Mouse (Mus musculus) megakaryocyte, embryonic 14.5 days (primary cell): ENCODE results near the gene Ap4b1. TPM values are rescaled to one million over a fixed set of nuclear protein-coding genes. Genes with fewer than 3 reads are reported as not detected.
"Not testable (repeated sequence)": the region's sequence is repeated elsewhere in the genome, so short reads cannot be mapped to it uniquely, and the experiment has no call there.

ENCODE experiments used
- H3K27me3 ChIP-seq: replicated peaks from 2 replicates; pipeline ENCODE3; 2012; ENCODE audit warnings: inconsistent platforms
- H3K36me3 ChIP-seq: replicated peaks from 2 replicates; pipeline ENCODE3; 2012; ENCODE audit warnings: low read length, inconsistent platforms, mixed read lengths
- H3K4me1 ChIP-seq: 2 replicates; pipeline ENCODE4 v1.6.1; 2012; ENCODE audit warnings: inconsistent platforms
- H3K4me3 ChIP-seq: replicated peaks from 2 replicates; pipeline ENCODE3; 2012; ENCODE audit warnings: moderate library complexity, mild to moderate bottlenecking, inconsistent platforms
- H3K9me3 ChIP-seq: 2 replicates; pipeline ENCODE4 v1.6.1; 2012; ENCODE audit warnings: inconsistent platforms
- FLI1 ChIP-seq: IDR thresholded peaks from 2 replicates; pipeline ENCODE4 v1.6.1; 2012; ENCODE audit warnings: low read length, inconsistent platforms, mixed read lengths
- GATA1 ChIP-seq: IDR thresholded peaks from 3 replicates; pipeline ENCODE4 v1.6.1; 2012; ENCODE audit warnings: mixed read lengths, low read length, inconsistent platforms, borderline replicate concordance
- polyA plus RNA-seq: library from polyadenylated mRNA; stranded (reverse); fragments of >175 nt; gene quantifications from 2 replicates; pipeline ENCODE4 v1.2.3, GENCODE M21; 2012; ENCODE audit warnings: low replicate concordance; ENCODE audit not compliant: insufficient read depth

Gene Ap4b1
- polyA plus RNA-seq, 1 experiment, result 3.6 TPM

DNA sequence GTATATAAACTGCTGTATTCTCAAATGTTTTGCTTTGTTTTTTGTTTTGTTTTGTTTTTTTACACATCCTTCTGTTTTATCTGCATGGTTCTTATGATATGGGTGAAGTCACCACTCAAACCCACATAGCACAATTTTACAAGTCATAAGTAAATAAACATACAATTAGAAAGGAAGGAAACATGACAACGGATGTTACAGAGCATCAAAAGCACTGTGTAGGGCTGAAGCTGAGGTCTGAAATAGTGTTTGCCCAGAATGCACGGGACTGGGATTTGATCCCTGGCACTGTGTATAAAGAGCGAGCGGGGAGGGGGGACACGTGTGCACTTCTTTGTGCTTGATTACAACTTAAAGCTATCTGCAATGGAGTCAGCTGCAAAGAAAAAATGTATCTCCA is 28.5 kb upstream of the Ap4b1 start:
- H3K4me1 ChIP-seq, result peaks cover 91% of the 10 kb centered on the region
- TF ChIP-seq GATA1, result no peak
- TF ChIP-seq FLI1, result no peak
- H3K36me3 ChIP-seq, result peaks cover 84% of the 10 kb centered on the region
- H3K27me3 ChIP-seq, result no peaks in the 10 kb centered on the region
- H3K9me3 ChIP-seq, result no peaks in the 10 kb centered on the region
- H3K4me3 ChIP-seq, result no peak overlapping the region

DNA sequence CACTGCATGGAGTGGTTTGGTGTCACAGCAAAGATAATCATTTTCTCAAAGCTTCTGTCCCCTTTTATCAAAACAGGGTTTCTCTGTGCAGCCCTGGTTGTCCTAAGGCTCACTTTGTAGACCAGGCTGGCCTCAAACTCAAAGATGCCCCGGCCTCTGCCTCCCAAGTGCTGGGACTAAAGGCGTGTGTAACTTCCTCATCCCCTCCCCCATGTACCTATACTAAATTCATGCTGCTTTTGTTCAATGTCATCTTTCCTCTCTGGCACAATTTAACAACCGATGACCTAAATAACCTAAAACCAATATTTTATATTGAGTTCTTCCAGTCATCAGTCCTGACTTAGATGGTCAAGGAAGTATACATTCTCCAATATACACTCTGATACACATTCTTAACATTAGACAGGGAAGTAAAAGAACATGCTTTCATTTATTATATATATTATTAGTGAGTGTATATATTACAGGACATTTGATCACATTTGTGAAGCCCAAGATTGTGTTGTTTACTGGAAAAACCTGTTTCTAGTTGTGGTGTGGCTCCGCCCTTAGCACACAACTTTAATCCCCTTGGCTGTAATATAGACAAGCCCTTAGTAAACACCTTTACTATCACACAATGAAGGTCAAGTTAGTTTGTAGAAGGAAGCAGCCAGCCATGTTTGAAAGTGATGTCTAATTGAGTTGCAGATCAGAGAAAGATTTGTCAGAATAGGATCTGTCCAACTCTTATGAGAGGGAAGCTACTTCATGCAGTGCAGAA is 26.3 kb upstream of the Ap4b1 start:
- H3K27me3 ChIP-seq, result no peaks in the 10 kb centered on the region
- H3K36me3 ChIP-seq, result peaks cover 79% of the 10 kb centered on the region
- peaks cover 96% of the 10 kb centered on the region for H3K4me1 ChIP-seq
- H3K4me3 ChIP-seq, result peak overlapping the region; percentile 33
- H3K9me3 ChIP-seq, result no peaks in the 10 kb centered on the region
- no peak for TF ChIP-seq FLI1
- TF ChIP-seq GATA1, result no peak

GRCm38 (mm10) chr3:103787225-103787624 is 22.1 kb upstream of the Ap4b1 start:
- H3K27me3 ChIP-seq, result no peaks in the 10 kb centered on the region
- H3K4me3 ChIP-seq, result peak overlapping the region; percentile 85
- TF ChIP-seq GATA1 (no peak), FLI1 (no peak)
- H3K36me3 ChIP-seq, result peaks cover 47% of the 10 kb centered on the region
- H3K4me1 ChIP-seq, result peaks cover 72% of the 10 kb centered on the region
- no peaks in the 10 kb centered on the region for H3K9me3 ChIP-seq

DNA sequence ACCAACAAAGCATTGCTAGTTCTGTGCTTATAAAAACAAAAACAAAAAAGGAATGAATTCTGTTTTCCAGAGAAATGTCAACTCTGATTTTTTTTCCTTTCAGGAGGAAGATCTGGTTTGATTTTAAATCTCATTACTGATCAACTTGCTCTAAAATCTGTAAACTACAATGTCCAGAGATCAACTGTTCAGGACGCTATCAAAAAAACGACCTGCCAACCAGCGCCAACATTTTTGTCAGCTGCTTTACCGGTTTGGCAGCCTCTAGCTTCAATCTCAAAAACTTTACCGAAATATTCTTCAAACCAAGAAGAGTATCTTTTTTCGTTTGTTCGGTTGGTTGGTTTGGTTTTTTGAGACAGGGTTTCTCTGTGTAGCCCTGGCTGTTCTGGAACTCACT is 20.2 kb upstream of the Ap4b1 start:
- H3K4me1 ChIP-seq, result peaks cover 72% of the 10 kb centered on the region
- peaks cover 31% of the 10 kb centered on the region for H3K36me3 ChIP-seq
- H3K27me3 ChIP-seq, result no peaks in the 10 kb centered on the region
- peak overlapping the region; percentile 99 for H3K4me3 ChIP-seq
- H3K9me3 ChIP-seq, result no peaks in the 10 kb centered on the region
- no peak for TF ChIP-seq FLI1
- no peak for TF ChIP-seq GATA1

GRCm38 (mm10) chr3:103789891-103790345 is 19.4 kb upstream of the Ap4b1 start:
- no peaks in the 10 kb centered on the region for H3K9me3 ChIP-seq
- no peak for TF ChIP-seq FLI1
- TF ChIP-seq GATA1, result no peak
- H3K4me1 ChIP-seq, result peaks cover 72% of the 10 kb centered on the region
- peak overlapping the region; percentile 99 for H3K4me3 ChIP-seq
- H3K27me3 ChIP-seq, result no peaks in the 10 kb centered on the region
- peaks cover 24% of the 10 kb centered on the region for H3K36me3 ChIP-seq

GRCm38 (mm10) chr3:103790346-103791145 is 18.8 kb upstream of the Ap4b1 start:
- Histone ChIP-seq H3K36me3 (peaks cover 20% of the 10 kb centered on the region), H3K27me3 (no peaks in the 10 kb centered on the region), H3K4me1 (peaks cover 71% of the 10 kb centered on the region), H3K9me3 (no peaks in the 10 kb centered on the region), H3K4me3 (peak overlapping the region; percentile 99)
- TF ChIP-seq FLI1 (no peak), GATA1 (no peak)

DNA sequence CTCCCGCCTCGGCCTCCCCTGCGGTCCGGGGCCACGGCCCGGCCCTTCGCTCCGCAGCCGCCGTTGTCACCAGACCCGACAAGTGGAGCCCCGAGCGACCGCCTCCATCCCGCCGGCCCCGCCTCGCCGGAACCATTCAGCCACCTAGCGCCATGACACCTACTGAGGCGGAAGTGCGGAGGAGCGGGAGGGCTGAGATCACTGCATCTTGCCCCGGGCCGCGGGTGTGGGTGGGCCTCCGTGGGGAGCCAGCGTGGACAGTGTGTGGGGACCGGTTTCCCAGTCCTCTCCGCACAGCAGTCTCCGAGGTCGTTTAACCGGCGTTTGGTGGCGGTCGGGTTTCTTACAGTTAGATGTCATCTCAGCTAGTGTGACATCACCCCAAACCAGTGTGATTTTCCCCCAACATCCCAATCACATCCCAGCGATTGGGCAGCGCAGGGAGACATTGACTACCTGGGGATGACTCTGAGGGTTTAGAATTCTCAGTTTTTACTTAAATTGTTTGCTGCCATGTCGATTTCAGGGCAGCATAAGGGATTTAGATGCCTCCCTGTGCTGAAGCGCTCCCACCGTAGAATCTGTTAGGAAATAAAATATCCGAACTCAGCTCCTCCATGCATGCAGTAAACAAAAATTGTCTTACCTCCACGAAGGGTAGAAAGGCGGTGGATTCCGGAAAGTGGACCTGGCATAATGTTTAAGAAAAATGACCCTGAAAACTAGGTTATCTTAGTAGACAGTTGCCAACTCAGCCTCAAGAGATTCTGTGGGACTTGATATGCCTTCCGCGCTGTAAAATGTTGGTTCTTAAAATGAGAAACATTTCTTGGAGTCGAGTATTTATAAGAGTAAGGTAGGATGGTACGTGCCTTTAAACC is 17.9 kb upstream of the Ap4b1 start, which contains the start of gene Hipk1:
TSS of gene Hipk1 (minus strand) at position 334 of the 881 bp plus-strand sequence.
- TF ChIP-seq FLI1, result no peak
- no peak for TF ChIP-seq GATA1
- H3K36me3 ChIP-seq, result peaks cover 16% of the 10 kb centered on the region
- peaks cover 72% of the 10 kb centered on the region for H3K4me1 ChIP-seq
- H3K4me3 ChIP-seq, result peak within 1 kb of the TSS; percentile 99
- no peaks in the 10 kb centered on the region for H3K9me3 ChIP-seq
- H3K27me3 ChIP-seq, result no peaks in the 10 kb centered on the region

- not testable (repeated sequence) for H3K9me3 ChIP-seq, H3K27me3 ChIP-seq
- H3K4me1 ChIP-seq, result peaks cover 72% of the 10 kb centered on the region
- H3K4me3 ChIP-seq, result peak overlapping the region; percentile 99
- H3K36me3 ChIP-seq, result peaks cover 12% of the 10 kb centered on the region
Measured at GRCm38 (mm10) chr3:103792111-103792406, 17.3 kb upstream of the Ap4b1 start.

GRCm38 (mm10) chr3:103792566-103792965 is 16.8 kb upstream of the Ap4b1 start:
- Histone ChIP-seq H3K27me3 (no peaks in the 10 kb centered on the region), H3K9me3 (no peaks in the 10 kb centered on the region), H3K4me1 (peaks cover 72% of the 10 kb centered on the region), H3K36me3 (peaks cover 7% of the 10 kb centered on the region), H3K4me3 (no peak overlapping the region)
- TF ChIP-seq FLI1 (no peak), GATA1 (no peak)
